Mouse (Mus musculus) myocyte (in vitro differentiated cells): ENCODE results near the gene Tmem41b. TPM values are rescaled to one million over a fixed set of nuclear protein-coding genes. Genes with fewer than 3 reads are reported as not detected.
"Not testable (repeated sequence)": the region's sequence is repeated elsewhere in the genome, so short reads cannot be mapped to it uniquely, and the experiment has no call there.

Source experiments
- H3K27me3 ChIP-seq: one replicate; pipeline ENCODE4 v1.6.1; 2011; ENCODE audit not compliant: control insufficient read depth, insufficient read depth, insufficient read length
- H3K36me3 ChIP-seq: one replicate; pipeline ENCODE4 v1.6.1; 2011; ENCODE audit not compliant: control insufficient read depth, insufficient read depth
- H3K4me2 ChIP-seq: one replicate; pipeline ENCODE4 v1.6.1; 2011; ENCODE audit warnings: low read depth, control low read depth
- H3K4me3 ChIP-seq: one replicate; pipeline ENCODE4 v1.5.1; 2011; ENCODE audit warnings: mild to moderate bottlenecking, control low read depth, moderate library complexity
- H3K79me2 ChIP-seq: one replicate; pipeline ENCODE4 v1.6.1; 2011; ENCODE audit not compliant: control insufficient read depth, insufficient read depth
- H3ac ChIP-seq: one replicate; pipeline ENCODE4 v1.6.1; 2011; ENCODE audit not compliant: control insufficient read depth, insufficient read length
- CEBPB ChIP-seq: IDR thresholded peaks from 2 replicates; pipeline ENCODE4 v1.6.1; 2011; ENCODE audit warnings: mild to moderate bottlenecking, moderate library complexity; ENCODE audit not compliant: poor library complexity, insufficient read depth, severe bottlenecking
- E2F4 ChIP-seq: IDR thresholded peaks from one replicate; pipeline ENCODE4 v1.6.1; 2011; ENCODE audit warnings: mild to moderate bottlenecking, control low read depth, moderate library complexity; ENCODE audit not compliant: insufficient read depth
- MAX ChIP-seq: IDR thresholded peaks from one replicate; pipeline ENCODE4 v1.6.1; 2011; ENCODE audit warnings: low read depth, mild to moderate bottlenecking, control low read depth
- MYOD1 ChIP-seq, 3 experiments: IDR thresholded peaks; one replicate each; pipeline ENCODE4 v1.6.1; 2011; ENCODE audit warnings: control low read depth in 2 of 3, low read depth in 2 of 3, mild to moderate bottlenecking in 2 of 3, moderate library complexity in 1 of 3; ENCODE audit not compliant: insufficient read length in 2 of 3, control insufficient read depth in 1 of 3
- MYOG ChIP-seq, 3 experiments: IDR thresholded peaks; one replicate each; pipeline ENCODE4 v1.6.1; 2011; ENCODE audit warnings: control low read depth in 2 of 3, low read depth in 2 of 3, mild to moderate bottlenecking in 2 of 3; ENCODE audit not compliant: insufficient read length in 2 of 3, control insufficient read depth in 1 of 3, insufficient read depth in 1 of 3
- POLR2A ChIP-seq: IDR thresholded peaks from one replicate; pipeline ENCODE4 v1.6.1; 2011; ENCODE audit warnings: low read depth, mild to moderate bottlenecking, control low read depth, moderate library complexity; ENCODE audit not compliant: insufficient read length
- POLR2AphosphoS2 ChIP-seq: IDR thresholded peaks from one replicate; pipeline ENCODE4 v1.6.1; 2011; ENCODE audit warnings: low read depth, control low read depth; ENCODE audit not compliant: insufficient read length
- REST ChIP-seq: IDR thresholded peaks from one replicate; pipeline ENCODE4 v1.6.1; 2011; ENCODE audit warnings: mild to moderate bottlenecking, control low read depth, moderate library complexity; ENCODE audit not compliant: insufficient read depth, insufficient read length
- SRF ChIP-seq: IDR thresholded peaks from one replicate; pipeline ENCODE4 v1.6.1; 2011; ENCODE audit warnings: low read depth; ENCODE audit not compliant: control insufficient read depth, insufficient read length
- TCF12 ChIP-seq: IDR thresholded peaks from one replicate; pipeline ENCODE4 v1.6.1; 2011; ENCODE audit warnings: mild to moderate bottlenecking, control low read depth; ENCODE audit not compliant: poor library complexity, insufficient read depth, severe bottlenecking
- TCF3 ChIP-seq: IDR thresholded peaks from one replicate; pipeline ENCODE4 v1.6.1; 2011; ENCODE audit warnings: low read depth, control low read depth; ENCODE audit not compliant: insufficient read length
- USF1 ChIP-seq: IDR thresholded peaks from one replicate; pipeline ENCODE4 v1.6.1; 2011; ENCODE audit warnings: low read depth, mild to moderate bottlenecking, control low read depth, moderate library complexity
- polyA plus RNA-seq: library from polyadenylated mRNA; unstranded; fragments of >200 nt; fragmentation: generic; extraction: Trizol; gene quantifications from one replicate; pipeline ENCODE4 v1.2.1, GENCODE M21; 2012; ENCODE audit warnings: missing spikeins

Tmem41b gene
- 32.2 TPM for polyA plus RNA-seq

DNA sequence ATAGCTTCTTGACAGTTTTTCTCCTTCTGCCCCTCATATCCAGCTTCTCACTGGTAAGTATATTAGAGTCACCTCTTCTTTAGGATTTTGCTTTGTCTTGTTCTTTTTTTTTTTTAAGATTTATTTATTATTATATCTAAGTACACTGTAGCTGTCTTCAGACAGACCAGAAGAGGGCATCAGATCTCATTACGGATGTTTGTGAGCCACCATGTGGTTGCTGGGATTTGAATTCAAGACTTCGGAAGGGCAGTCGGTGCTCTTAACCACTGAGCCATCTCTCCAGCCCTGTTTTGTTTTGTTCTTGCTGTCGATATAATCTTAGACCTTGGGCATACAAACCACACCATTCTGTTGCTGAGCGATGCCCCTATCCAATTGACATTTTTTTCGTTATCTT is at the start of gene Tmem41b:
Tmem41b (minus strand) TSS at position 155 of the 400 bp plus-strand sequence.
- peak within 1 kb of the TSS; percentile 99 for H3K4me2 ChIP-seq
- H3K36me3 ChIP-seq: peaks cover 10% of the 10 kb centered on the region

GRCm38 (mm10) chr7:110030342-110030741 is 43.6 kb upstream of the Tmem41b start:
- Histone ChIP-seq H3K27me3 (no peaks in the 10 kb centered on the region), H3ac (no peak overlapping the region), H3K36me3 (peaks cover 42% of the 10 kb centered on the region), H3K4me2 (no peak overlapping the region), H3K79me2 (peaks cover 93% of the 10 kb centered on the region), H3K4me3 (no peak overlapping the region)
- TF ChIP-seq SRF (no peak), POLR2AphosphoS2 (no peak), MYOG (IDR thresholded peaks at IDR 0.05; ENCODE audit: control insufficient read depth in 1 of 3, insufficient read depth in 1 of 3, insufficient read length in 2 of 3, low read depth in 2 of 3) (no peak), TCF12 (no peak), USF1 (no peak), E2F4 (no peak), TCF3 (no peak), POLR2A (no peak), MYOD1 (IDR thresholded peaks at IDR 0.05; ENCODE audit: control insufficient read depth in 1 of 3, insufficient read length in 2 of 3, low read depth in 2 of 3) (no peak), CEBPB (no peak), REST (no peak), MAX (no peak)

More for the DNA sequence above, at the start of gene Tmem41b:
- H3K27me3 ChIP-seq: not testable (repeated sequence)
- Histone ChIP-seq H3K4me3 (peak within 1 kb of the TSS; percentile 67), H3K79me2 (peaks cover 25% of the 10 kb centered on the region), H3ac (peak within 1 kb of the TSS; percentile 88)

DNA sequence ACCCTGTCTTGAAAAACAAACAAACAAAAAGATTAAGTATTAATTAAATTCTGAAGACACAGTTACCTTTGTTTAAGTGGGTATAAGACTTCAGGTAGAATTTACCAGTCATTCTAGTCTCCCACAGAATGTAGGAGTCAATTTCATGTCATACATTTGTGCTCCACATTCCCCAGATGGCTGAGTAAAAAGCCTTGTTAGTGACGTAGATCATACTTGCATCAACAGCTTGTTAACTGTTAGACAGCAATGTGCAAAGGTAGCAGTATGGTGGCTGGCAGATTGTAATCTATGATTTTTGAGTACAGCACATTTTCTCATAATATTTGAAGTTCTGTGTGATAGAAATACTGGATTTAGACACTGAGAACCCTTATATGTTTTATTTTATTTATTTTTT is 42.1 kb upstream of the Tmem41b start:
- no peaks in the 10 kb centered on the region for H3K27me3 ChIP-seq
- peaks cover 39% of the 10 kb centered on the region for H3K36me3 ChIP-seq
- no peak overlapping the region for H3ac ChIP-seq
- no peak overlapping the region for H3K4me2 ChIP-seq
- peaks cover 93% of the 10 kb centered on the region for H3K79me2 ChIP-seq
- no peak overlapping the region for H3K4me3 ChIP-seq
- TF ChIP-seq POLR2A (no peak), REST (no peak), E2F4 (no peak), POLR2AphosphoS2 (no peak), TCF12 (no peak), USF1 (no peak), CEBPB (no peak), MYOD1 (IDR thresholded peaks at IDR 0.05; ENCODE audit: control insufficient read depth in 1 of 3, insufficient read length in 2 of 3, low read depth in 2 of 3) (no peak), TCF3 (no peak), SRF (no peak)

GRCm38 (mm10) chr7:110026594-110026993 is 39.9 kb upstream of the Tmem41b start:
- Histone ChIP-seq H3K27me3 (no peaks in the 10 kb centered on the region), H3K4me3 (no peak overlapping the region), H3K79me2 (peaks cover 95% of the 10 kb centered on the region), H3ac (no peak overlapping the region), H3K36me3 (peaks cover 20% of the 10 kb centered on the region), H3K4me2 (no peak overlapping the region)
- no peak for TF ChIP-seq TCF12

DNA sequence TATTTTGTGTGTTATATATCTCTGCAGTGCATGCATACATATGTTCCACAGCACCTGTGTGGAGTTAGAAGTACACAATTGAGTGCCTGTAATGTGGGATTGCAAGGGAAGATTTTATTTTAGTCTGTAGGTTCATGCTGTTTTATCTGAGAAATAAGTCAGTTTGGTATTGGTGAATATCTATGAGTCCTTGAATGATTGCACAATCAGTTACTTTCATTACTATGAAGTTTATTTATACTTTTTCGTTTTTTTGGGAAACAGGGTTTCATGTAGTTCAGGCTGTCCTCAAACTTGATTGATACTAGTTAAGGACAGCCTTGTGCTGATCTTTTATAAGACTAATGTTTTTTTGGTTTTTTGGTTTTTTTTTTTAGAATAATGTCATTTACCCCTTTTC is 36.8 kb upstream of the Tmem41b start:
- Histone ChIP-seq H3ac (no peak overlapping the region), H3K36me3 (peaks cover under 1% of the 10 kb centered on the region), H3K4me2 (no peak overlapping the region), H3K4me3 (no peak overlapping the region), H3K27me3 (no peaks in the 10 kb centered on the region), H3K79me2 (peaks cover 100% of the 10 kb centered on the region)
- TF ChIP-seq MYOD1 (IDR thresholded peaks at IDR 0.05; ENCODE audit: control insufficient read depth in 1 of 3, insufficient read length in 2 of 3, low read depth in 2 of 3): no peak
- TF ChIP-seq USF1: no peak
- no peak for TF ChIP-seq E2F4
- TF ChIP-seq MAX: no peak
- no peak for TF ChIP-seq MYOG (IDR thresholded peaks at IDR 0.05; ENCODE audit: control insufficient read depth in 1 of 3, insufficient read depth in 1 of 3, insufficient read length in 2 of 3, low read depth in 2 of 3)
- no peak for TF ChIP-seq CEBPB
- TF ChIP-seq TCF12: no peak
- no peak for TF ChIP-seq POLR2AphosphoS2
- no peak for TF ChIP-seq REST
- no peak for TF ChIP-seq POLR2A
- TF ChIP-seq TCF3: no peak
- no peak for TF ChIP-seq SRF
